Mouse (Mus musculus): ENCODE measurements at regions not wholly inside any gene's neighbourhood (a gene's known extent, or its start where the extent isn't known, plus 50 kb on each side); places are given as distances from the start of the nearest gene placed in this dataset.
"Not testable (repeated sequence)": the region's sequence is repeated elsewhere in the genome, so short reads cannot be mapped to it uniquely, and the experiment has no call there.

- no peak for DNase-seq (ENCODE audit: low spot score)
- WGBS: 81% methylated on average over 1 of the region's 1 CpGs
- H3K9me3 ChIP-seq (ENCODE audit: control insufficient read depth, low read length): no peaks in the 10 kb centered on the region
- no peak overlapping the region for H3K27ac ChIP-seq (replicated peaks; ENCODE audit: low read depth, low read length)
- no peak overlapping the region for H3K4me2 ChIP-seq (replicated peaks; ENCODE audit: low read depth, low read length, severe bottlenecking)
- H3K36me3 ChIP-seq (ENCODE audit: control insufficient read depth, insufficient read depth, low read length): no peaks in the 10 kb centered on the region
- no peaks in the 10 kb centered on the region for H3K4me1 ChIP-seq (ENCODE audit: control insufficient read depth, insufficient read depth, low read length)
- TF ChIP-seq POLR2A (IDR thresholded peaks at IDR 0.05; ENCODE audit: borderline replicate concordance, extremely low read depth, insufficient read depth, insufficient read length): no peak
- ATAC-seq (ENCODE audit: low FRiP score, low read depth): no peak
- no peaks in the 10 kb centered on the region for H3K27me3 ChIP-seq (ENCODE audit: control insufficient read depth, insufficient read depth, low read length)
- no peak overlapping the region for H3K9ac ChIP-seq (ENCODE audit: low read depth, low read length, severe bottlenecking)
- H3K4me3 ChIP-seq (replicated peaks; ENCODE audit: low read length): no peak overlapping the region
Observed at GRCm38 (mm10) chr5:59940861-59941260, 1867.8 kb upstream of the G6pd2 start.

GRCm38 (mm10) chr5:59945761-59946160 is 1862.9 kb upstream of the G6pd2 start:
- no peak for DNase-seq (ENCODE audit: low spot score)
- no peak overlapping the region for H3K4me2 ChIP-seq (replicated peaks; ENCODE audit: low read depth, low read length, severe bottlenecking)
- no peak overlapping the region for H3K27ac ChIP-seq (replicated peaks; ENCODE audit: low read depth, low read length)
- no peak overlapping the region for H3K4me3 ChIP-seq (replicated peaks; ENCODE audit: low read length)
- no peak for TF ChIP-seq POLR2A (IDR thresholded peaks at IDR 0.05; ENCODE audit: borderline replicate concordance, extremely low read depth, insufficient read depth, insufficient read length)
- no peaks in the 10 kb centered on the region for H3K36me3 ChIP-seq (ENCODE audit: control insufficient read depth, insufficient read depth, low read length)
- no peaks in the 10 kb centered on the region for H3K4me1 ChIP-seq (ENCODE audit: control insufficient read depth, insufficient read depth, low read length)
- no peaks in the 10 kb centered on the region for H3K9me3 ChIP-seq (ENCODE audit: control insufficient read depth, low read length)
- no peak overlapping the region for H3K9ac ChIP-seq (ENCODE audit: low read depth, low read length, severe bottlenecking)
- no peak for ATAC-seq (ENCODE audit: low FRiP score, low read depth)
- H3K27me3 ChIP-seq (ENCODE audit: control insufficient read depth, insufficient read depth, low read length): no peaks in the 10 kb centered on the region

GRCm38 (mm10) chr5:59947831-59948568 is 1860.6 kb upstream of the G6pd2 start:
- Histone ChIP-seq H3K9me3 (ENCODE audit: control insufficient read depth, low read length) (no peaks in the 10 kb centered on the region), H3K4me1 (ENCODE audit: control insufficient read depth, insufficient read depth, low read length) (no peaks in the 10 kb centered on the region), H3K9ac (ENCODE audit: low read depth, low read length, severe bottlenecking) (no peak overlapping the region), H3K4me2 (replicated peaks; ENCODE audit: low read depth, low read length, severe bottlenecking) (no peak overlapping the region), H3K27ac (replicated peaks; ENCODE audit: low read depth, low read length) (no peak overlapping the region), H3K36me3 (ENCODE audit: control insufficient read depth, insufficient read depth, low read length) (no peaks in the 10 kb centered on the region), H3K27me3 (ENCODE audit: control insufficient read depth, insufficient read depth, low read length) (no peaks in the 10 kb centered on the region), H3K4me3 (replicated peaks; ENCODE audit: low read length) (no peak overlapping the region)
- DNase-seq (ENCODE audit: low spot score) (no peak), ATAC-seq (ENCODE audit: low FRiP score, low read depth) (no peak)
- no peak for TF ChIP-seq POLR2A (IDR thresholded peaks at IDR 0.05; ENCODE audit: borderline replicate concordance, extremely low read depth, insufficient read depth, insufficient read length)
- WGBS: 86% methylated on average over 4 of the region's 4 CpGs

- H3K4me2 ChIP-seq (replicated peaks; ENCODE audit: low read depth, low read length, severe bottlenecking); H3K36me3 ChIP-seq (ENCODE audit: control insufficient read depth, insufficient read depth, low read length); H3K4me1 ChIP-seq (ENCODE audit: control insufficient read depth, insufficient read depth, low read length); DNase-seq (ENCODE audit: low spot score); H3K9me3 ChIP-seq (ENCODE audit: control insufficient read depth, low read length); ATAC-seq (ENCODE audit: low FRiP score, low read depth); H3K9ac ChIP-seq (ENCODE audit: low read depth, low read length, severe bottlenecking); H3K4me3 ChIP-seq (replicated peaks; ENCODE audit: low read length); H3K27ac ChIP-seq (replicated peaks; ENCODE audit: low read depth, low read length); H3K27me3 ChIP-seq (ENCODE audit: control insufficient read depth, insufficient read depth, low read length): not testable (repeated sequence)
- WGBS: 98% methylated on average over 2 of the region's 7 CpGs
Observed at GRCm38 (mm10) chr5:59956240-59956639, 1852.4 kb upstream of the G6pd2 start.

GRCm38 (mm10) chr5:59996698-59997097 is 1811.9 kb upstream of the G6pd2 start:
- Histone ChIP-seq H3K4me3 (replicated peaks; ENCODE audit: low read length) (no peak overlapping the region), H3K36me3 (ENCODE audit: control insufficient read depth, insufficient read depth, low read length) (no peaks in the 10 kb centered on the region), H3K27ac (replicated peaks; ENCODE audit: low read depth, low read length) (no peak overlapping the region), H3K9ac (ENCODE audit: low read depth, low read length, severe bottlenecking) (no peak overlapping the region), H3K27me3 (ENCODE audit: control insufficient read depth, insufficient read depth, low read length) (no peaks in the 10 kb centered on the region), H3K4me1 (ENCODE audit: control insufficient read depth, insufficient read depth, low read length) (no peaks in the 10 kb centered on the region), H3K4me2 (replicated peaks; ENCODE audit: low read depth, low read length, severe bottlenecking) (no peak overlapping the region), H3K9me3 (ENCODE audit: control insufficient read depth, low read length) (no peaks in the 10 kb centered on the region)
- no peak for TF ChIP-seq POLR2A (IDR thresholded peaks at IDR 0.05; ENCODE audit: borderline replicate concordance, extremely low read depth, insufficient read depth, insufficient read length)
- DNase-seq (ENCODE audit: low spot score): peak; percentile 26
- no peak for ATAC-seq (ENCODE audit: low FRiP score, low read depth)
- WGBS: 63% methylated on average over 3 of the region's 3 CpGs

- not testable (repeated sequence) for H3K4me2 ChIP-seq (replicated peaks; ENCODE audit: low read depth, low read length, severe bottlenecking); DNase-seq (ENCODE audit: low spot score); H3K9me3 ChIP-seq (ENCODE audit: control insufficient read depth, low read length); H3K27ac ChIP-seq (replicated peaks; ENCODE audit: low read depth, low read length); H3K4me3 ChIP-seq (replicated peaks; ENCODE audit: low read length); H3K27me3 ChIP-seq (ENCODE audit: control insufficient read depth, insufficient read depth, low read length); H3K36me3 ChIP-seq (ENCODE audit: control insufficient read depth, insufficient read depth, low read length); H3K9ac ChIP-seq (ENCODE audit: low read depth, low read length, severe bottlenecking); H3K4me1 ChIP-seq (ENCODE audit: control insufficient read depth, insufficient read depth, low read length)
- ATAC-seq (ENCODE audit: low FRiP score, low read depth): peak; percentile 100
- 95% methylated on average over 6 of the region's 7 CpGs for WGBS
Observed at GRCm38 (mm10) chr5:60042603-60043175, 1765.9 kb upstream of the G6pd2 start.

All from limb, embryonic 14.5 days (tissue).